Mouse (Mus musculus): ENCODE measurements around the gene Psmd11.
"Not testable (repeated sequence)": the region's sequence is repeated elsewhere in the genome, so short reads cannot be mapped to it uniquely, and the experiment has no call there.

Psmd11 gene

DNA sequence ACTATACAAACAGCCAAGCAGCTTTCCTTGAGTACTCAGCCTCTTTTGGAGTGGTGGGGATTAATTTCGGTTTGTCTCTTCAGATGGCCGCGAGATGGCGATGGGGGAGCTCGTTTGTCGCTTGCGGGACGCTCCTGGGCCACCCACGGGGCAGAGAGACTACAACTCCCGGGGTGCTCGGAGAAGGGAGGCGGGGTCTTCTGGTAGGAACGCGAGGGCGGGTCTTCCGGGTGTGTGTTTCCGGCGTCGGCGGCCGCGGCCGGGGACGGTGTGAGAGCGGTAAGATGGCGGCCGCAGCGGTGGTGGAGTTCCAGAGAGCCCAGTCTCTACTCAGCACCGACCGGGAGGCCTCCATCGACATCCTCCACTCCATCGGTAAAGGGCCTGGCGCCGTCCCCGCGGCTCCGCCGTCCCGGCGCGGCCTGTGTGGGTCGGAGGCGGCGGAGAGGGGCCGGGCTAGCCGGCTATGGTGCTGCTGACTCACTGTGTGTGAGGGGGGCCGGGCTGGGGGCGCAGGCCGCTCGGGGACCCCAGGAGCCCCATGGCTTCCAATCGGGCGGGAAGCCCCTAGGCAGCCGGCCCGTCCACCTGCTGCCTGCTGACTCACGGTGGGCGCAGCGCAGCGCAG, at the start of gene Psmd11:
Gene Psmd11 (plus strand): TSS at position 235 of the 628 bp plus-strand sequence.
- DNase-seq (ENCODE audit: low spot score in 2 of 2) = peak; percentile 96 to 98

DNA sequence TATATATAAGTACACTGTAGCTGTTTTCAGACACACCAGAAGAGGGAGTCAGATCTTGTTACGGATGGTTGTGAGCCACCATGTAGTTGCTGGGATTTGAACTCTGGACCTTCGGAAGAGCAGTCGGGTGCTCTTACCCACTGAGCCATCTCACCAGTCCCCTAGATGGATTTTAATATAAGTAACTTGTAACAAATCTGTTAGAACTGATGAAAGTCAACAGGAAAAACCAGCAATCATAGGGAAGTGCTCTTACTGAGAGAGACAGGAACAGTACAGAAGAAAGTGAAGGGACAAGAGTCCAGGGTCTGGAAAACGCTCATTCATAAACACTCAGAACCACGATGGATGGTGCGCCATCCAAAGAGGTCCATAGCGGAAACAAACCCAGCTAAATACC, 49.2 kb upstream of the Psmd11 start:
- DNase-seq (ENCODE audit: low spot score in 2 of 2) = not testable (repeated sequence)

DNA sequence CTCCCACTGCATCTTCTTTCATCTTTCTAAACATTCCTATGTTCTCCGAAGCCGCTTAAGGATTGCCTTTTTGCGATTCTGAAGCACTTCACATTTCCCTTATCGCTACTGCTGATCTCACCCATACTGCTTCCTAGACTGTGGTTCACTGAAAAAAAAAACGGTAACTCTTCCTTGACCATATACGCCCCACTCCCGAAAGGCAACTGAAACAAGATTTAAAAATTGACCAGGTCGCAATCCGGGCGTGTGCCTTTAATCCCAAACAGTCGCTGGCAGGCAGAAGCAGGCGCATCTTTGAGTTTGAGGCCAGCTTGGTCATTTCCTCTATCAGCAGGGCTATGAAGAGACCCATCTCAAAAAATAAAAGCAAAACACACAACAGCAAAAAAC, 45.8 kb upstream of the Psmd11 start:
- peak; percentile 20 to 39 for DNase-seq (ENCODE audit: low spot score in 2 of 2)

DNA sequence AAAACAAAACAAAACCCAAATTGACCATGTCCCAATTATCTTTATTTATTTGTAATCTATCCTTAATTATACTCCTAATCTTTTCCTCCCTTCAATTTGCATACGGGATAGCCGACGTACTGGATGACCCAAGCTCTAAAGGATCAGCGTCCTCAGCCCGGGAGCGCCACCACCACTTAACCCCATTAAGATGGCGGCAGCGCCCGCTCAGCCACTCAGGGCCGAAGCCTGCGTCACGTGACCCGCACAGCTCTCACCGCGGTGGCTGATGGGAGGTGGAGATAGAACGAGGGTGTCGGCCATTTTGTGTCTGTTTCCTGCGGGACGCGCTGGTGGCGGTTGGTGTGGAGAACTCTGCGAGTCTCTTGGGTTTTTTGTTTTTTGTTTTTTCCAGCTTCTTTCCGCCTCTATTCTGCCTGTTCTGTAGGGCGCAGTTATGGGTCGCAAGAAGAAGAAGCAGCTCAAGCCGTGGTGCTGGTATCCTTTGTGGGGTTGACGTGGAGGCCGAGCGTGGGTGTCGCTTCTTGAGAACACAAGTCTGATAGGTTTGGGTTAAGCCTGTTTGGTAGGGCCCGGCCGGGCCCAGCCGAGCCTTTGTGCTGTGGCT, 45.3 kb upstream of the Psmd11 start, which contains the start of gene Zfp207:
Gene Zfp207 (plus strand): TSS at position 261 of the 607 bp plus-strand sequence.
- DNase-seq (ENCODE audit: low spot score in 2 of 2) = peak; percentile 96 to 97

DNA sequence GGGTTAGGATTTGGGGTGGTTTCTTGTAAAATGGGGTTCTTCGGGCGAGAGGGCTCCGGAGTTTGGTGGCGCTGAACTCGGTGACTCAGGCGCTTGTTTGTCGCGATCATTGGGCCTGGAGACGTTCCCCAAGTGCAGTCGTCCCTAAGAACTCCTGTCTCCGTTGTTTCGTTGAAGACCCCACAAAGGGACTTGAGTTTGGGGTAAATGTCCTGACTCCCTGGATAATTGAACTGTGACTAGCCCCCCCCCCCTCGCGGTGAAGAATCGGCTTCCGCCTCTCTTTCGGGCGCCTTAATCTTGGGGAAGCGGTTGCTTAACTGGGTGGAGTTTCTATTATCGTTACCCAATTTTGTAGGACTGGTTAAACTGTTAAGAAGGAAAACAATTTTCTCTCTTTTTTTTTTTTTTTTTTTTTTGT, 44.8 kb upstream of the Psmd11 start:
- DNase-seq (ENCODE audit: low spot score in 2 of 2) = peak; percentile 44 to 68

DNA sequence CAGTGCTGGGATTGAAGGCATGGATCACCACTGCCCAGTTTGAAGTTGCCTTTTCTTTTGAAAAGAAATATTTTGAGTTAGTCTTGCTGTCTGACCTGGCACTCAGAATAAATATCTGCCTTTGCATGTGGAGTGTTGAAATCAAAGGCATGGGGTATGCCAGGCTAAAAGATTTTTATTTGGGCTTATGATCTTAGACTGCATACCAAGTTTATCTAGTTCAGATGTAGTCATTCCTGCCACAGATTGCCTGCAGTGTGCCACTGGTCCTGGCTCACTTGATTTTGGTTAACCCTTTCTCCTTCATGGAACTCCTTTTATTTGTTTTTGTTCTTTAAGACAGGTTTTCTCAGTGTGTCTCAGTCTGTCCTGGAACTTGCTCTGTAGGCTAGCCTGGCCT, 44.0 kb upstream of the Psmd11 start:
- DNase-seq (ENCODE audit: low spot score in 2 of 2) = no peak

DNA sequence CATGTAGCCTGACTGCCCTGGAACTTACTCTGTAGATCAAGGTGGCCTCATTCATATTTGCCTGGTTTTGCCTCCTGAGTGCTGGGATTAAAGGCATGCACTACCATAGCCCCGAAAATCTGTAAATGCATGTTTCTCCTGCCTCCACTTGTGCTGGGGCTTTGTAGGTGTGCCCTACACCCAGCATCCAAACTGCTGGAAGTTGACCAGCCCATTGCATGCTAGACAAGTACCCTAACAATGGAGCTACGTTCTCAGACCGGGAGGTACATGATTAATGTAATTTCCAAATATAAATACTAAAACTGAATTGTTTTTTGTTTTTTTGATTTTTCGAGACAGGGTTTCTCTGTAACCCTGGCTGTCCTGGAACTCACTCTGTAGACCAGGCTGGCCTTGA, 43.4 kb upstream of the Psmd11 start:
- no peak for DNase-seq (ENCODE audit: low spot score in 2 of 2)

DNA sequence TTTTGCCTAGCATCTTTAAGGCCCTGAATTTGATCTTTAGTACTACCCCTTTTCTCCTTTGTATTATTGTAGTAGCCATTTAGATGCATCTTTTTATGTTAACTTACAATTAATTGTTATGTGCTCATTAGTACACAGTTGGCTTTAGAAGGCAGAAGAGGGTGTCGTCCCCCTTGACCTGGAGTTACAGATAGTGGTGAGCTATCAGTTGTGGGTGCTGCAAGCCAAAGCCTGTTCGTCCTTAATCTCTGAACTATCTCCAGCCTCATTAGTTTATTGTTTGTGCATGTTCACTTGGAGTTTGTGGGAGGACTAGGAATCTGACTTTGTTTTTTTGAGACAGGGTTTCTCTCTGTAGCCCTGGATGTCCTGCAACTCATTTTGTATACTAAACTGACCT, 41.6 kb upstream of the Psmd11 start:
- no peak for DNase-seq (ENCODE audit: low spot score in 2 of 2)

DNA sequence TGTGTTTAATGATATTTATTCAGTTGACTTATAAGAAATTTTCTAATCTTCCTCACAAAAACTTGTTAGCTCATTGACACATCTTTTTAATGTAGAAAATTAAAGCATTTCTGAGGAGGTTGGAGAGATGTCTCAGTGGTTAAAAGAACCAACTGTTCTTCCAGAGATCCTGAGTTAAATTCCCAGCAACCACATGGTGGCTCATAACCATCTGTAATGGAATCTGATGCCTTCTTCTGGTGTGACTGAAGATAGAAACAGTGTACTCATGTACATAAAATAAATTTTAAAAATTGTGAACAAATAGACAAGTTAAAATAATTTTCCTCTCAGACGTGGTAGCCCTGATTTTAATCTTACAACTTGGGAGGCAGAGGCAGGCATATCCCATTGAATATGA, 38.5 kb upstream of the Psmd11 start:
- no peak for DNase-seq (ENCODE audit: low spot score in 2 of 2)

DNA sequence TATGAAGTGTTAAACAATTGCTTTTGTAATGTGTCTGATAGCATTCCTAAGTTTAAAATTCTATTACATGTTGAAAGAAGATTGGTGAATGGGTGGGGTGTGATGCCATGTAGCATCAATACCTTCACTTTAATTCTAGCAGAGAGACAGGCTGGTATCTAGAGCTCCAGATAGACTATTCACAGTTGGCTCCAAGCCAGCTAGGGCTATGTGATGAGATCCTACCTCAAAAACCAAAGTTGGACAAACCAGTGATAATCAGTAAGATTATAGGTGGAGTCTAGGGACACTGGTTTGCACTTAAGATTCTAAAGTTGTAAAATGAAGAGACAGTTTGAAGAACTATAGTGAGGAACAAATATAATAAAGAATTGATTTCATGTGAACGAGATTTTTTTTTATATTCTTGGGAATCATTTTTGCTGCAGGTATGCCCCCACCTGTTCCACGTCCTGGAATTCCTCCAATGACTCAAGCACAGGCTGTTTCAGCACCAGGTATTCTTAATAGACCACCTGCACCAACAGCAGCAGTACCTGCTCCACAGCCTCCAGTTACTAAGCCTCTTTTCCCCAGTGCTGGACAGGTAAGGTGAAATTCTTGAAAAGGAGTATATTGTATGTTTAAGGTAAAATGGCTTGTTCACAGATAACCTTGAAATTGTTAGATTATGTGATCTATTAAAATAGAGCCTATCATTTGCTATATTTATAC, 36.9 kb upstream of the Psmd11 start:
- DNase-seq (ENCODE audit: low spot score in 2 of 2) = no peak

DNA sequence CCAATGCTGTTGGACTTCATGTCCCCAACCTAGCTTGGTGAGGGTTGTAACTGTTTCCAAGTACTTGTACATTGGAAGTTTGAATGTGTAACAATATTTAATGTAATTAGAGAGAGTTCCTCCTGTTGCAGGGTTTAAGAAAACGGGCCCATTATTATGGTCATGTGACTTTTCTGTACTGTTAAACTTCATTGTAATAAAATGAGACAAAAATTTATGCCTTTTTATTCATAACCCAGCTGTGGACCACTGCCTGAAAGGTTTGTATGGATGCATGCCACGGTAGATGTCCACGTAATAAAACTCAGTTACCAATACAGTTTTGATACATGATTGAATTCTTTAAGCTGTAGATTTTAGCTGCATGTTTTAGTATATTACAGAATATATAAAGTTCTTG, 32.5 kb upstream of the Psmd11 start:
- DNase-seq (ENCODE audit: low spot score in 2 of 2) = no peak

DNA sequence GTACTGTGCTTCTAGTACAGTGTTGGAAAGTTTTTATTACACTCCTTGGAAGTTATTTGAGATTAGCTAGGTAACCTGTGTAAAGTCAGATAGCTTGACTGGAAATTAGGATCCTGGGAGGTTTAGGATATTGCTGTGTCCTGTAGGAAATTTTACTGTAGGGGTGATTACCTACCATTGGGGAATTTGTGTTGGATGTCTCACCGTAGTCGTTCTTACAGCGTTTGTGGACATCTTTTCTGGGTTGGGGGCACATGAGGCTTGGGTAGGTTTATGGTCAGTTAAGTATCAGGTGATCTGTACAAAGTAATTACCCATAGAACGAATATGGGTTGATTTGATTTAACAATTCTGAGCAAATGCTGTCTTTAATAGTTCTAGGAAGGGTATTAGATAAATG, 31.8 kb upstream of the Psmd11 start:
- no peak for DNase-seq (ENCODE audit: low spot score in 2 of 2)

DNA sequence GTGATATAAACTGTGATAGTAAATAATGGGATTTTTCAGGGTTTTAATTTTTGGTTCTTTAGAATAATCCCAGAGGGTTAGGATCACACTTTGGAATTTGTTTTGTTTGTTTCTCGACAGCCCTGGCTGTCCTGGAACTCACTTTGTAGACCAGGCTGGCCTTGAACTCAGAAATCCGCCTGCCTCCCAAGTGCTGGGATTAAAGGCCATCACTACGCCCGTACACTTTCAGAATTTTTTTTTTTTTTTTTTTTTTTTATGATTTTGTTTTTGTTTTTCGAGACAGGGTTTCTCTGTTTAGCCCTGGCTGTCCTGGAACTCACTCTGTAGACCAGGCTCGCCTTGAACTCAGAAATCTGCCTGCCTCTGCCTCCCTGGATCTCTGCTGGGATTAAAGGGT, 20.5 kb upstream of the Psmd11 start:
- not testable (repeated sequence) for DNase-seq (ENCODE audit: low spot score in 2 of 2)

DNA sequence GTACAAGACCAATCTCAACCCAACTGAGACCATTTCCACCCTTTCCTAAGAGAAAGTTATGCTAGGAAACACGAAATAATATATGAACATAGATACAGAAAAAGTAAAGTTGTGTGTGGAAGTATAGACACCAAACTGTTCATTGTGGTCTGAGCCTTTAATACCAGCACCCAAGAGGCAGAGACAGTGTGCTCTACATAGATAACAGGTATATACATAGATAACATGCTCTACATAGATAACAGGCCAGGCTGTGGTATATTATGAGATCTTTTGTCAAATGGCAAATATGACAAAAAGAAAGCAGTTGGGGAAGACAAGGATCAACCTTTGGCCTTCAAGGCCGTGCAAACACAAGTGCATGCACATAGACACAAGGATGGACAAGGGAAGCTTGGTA, 18.0 kb upstream of the Psmd11 start:
- DNase-seq (ENCODE audit: low spot score in 2 of 2) = no peak

DNA sequence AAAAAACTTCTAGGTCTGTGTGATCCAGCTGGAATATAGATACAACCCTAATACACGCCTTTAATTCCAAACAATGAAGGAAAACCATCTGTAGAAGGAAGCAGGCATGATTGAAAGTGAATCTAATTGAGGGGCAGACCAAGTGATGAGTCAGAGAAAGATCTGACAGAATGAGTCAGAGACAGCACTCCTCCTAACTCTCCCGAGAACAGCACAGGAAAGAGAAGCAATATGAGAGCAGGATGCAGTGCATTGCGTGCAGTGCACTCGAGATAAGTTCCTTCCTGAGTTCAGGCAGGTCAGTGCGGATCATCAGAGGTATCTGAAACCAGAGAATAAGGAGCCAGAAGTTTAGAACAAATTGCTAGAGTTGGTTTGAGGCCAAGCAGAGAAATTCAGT, 11.3 kb upstream of the Psmd11 start:
- no peak for DNase-seq (ENCODE audit: low spot score in 2 of 2)

DNA sequence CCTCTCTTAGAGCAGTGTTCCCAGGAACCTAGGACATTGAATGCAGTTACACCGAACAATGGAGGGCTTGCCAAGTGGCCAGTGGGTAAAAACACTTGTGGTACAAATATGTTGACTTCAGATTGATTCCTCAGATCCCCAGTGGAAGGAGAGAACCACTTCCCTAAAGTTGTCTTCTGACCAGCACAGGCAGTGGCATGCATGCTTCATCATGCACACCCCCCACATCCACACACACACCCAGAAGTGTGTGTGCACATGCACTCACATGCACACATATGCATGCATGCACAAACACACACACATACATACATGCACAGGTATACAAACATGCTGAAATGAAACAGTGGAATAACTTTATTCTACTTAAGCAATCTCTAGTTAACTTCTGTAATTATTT, 8.7 kb upstream of the Psmd11 start:
- no peak for DNase-seq (ENCODE audit: low spot score in 2 of 2)

DNA sequence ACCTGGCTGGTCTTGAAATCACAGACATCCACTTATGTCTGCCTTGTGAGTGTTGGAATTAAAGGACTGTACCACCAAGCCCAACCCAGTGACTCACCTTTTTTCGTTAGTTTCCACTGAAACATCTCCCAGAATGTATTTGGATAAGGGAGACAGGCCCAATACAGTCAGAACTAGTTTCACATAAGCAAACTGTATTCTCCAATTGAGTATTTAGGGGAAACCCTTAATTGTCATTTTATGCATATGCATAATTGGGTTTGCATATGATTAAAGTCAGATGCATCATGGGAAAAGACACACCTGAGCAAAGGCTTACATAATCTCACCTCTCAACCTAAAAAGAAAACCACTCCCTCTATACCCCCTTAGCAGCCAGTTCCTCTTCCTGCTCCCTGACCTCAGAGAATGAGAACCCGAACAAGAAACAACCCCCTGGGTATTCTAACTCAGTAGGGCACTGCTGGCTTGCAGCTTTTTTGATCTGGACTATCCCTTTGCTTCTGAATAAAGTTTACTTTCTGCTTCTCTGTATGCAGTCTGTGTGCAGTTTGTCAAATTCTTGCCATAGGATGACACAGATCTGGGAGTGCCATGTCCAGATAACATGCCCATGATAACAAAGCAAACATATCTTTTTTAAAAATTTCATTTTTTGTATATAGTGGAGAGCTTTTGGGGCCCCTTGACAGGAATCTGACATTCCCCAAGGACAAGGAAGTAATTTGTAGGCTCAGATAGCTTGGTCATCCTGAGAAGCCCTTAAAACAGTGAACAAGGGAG, 8.0 kb upstream of the Psmd11 start:
- DNase-seq (ENCODE audit: low spot score in 2 of 2) = no peak

DNA sequence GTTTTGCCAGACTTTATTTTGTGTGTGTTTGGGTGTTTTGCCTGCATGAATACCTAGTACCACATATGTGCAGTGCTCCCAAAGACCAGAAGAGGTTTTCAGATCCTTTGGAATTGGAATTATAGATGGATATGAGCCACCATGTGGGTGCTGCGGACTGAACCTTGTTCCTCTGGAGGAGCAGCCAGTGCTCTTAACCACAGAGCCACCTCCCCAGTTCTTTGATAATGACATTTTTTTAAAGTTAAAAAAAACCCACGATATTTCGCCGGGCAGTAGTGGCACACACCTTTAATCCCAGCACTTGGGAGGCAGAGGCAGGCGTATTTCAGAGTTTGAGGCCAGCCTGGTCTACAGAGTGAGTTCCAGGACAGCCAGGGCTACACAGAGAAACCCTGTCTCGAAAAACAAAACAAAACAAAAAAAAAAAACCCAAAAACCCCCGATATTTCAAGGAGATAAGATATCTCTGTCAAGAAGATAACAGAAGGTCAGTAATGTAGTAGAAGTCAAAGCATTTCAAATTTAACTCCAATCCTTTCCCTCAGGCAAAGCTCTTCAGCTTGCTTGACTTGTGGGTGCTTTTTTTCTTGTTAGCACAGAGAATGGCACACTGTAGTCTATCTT, 6.9 kb upstream of the Psmd11 start:
- no peak for DNase-seq (ENCODE audit: low spot score in 2 of 2)

DNA sequence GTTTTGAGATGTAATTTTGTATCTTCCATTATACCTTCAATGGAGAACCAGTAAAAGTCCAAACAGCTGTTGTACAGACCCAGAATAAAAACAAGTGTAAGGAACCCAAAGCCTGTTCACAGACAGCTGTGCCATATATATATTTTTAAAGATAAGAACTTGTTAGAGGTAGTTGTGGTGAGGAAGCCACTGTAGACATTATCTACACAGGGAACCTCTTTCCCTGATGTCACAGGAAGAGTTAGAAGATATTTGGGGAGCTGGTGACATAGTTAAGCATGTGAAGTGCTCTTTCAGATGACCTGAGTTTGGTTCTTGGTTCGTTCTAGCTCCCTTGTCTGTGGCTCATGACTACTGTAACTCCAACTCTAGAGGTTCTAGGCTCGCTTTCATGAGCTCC, 3.7 kb upstream of the Psmd11 start:
- DNase-seq (ENCODE audit: low spot score in 2 of 2) = no peak

DNA sequence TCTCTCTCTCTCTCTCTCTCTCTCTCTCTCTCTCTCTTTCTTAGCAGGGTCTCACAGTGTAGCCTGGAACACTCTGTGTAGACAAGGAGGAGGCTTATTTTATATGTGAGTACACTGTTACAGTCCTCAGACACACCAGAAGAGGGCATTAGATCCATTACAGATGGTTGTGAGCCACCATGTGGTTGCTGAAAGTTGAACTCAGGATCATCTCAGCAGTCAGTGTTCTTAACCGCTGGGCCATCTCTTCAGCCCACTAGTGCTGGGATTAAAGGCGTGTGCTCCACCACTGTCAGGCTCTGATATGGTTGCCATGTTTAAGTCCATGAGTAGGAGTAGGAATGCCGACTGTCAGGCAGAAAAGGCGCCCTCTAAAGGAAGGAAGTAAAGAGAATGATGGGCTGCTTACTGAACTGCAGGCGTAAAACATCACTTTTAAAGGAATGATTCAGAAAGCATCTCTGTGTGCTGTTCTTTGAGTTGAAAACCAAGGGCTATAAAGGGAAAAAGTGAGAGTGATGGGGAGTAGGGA, 3.1 kb upstream of the Psmd11 start:
- DNase-seq (ENCODE audit: low spot score in 2 of 2) = no peak

DNA sequence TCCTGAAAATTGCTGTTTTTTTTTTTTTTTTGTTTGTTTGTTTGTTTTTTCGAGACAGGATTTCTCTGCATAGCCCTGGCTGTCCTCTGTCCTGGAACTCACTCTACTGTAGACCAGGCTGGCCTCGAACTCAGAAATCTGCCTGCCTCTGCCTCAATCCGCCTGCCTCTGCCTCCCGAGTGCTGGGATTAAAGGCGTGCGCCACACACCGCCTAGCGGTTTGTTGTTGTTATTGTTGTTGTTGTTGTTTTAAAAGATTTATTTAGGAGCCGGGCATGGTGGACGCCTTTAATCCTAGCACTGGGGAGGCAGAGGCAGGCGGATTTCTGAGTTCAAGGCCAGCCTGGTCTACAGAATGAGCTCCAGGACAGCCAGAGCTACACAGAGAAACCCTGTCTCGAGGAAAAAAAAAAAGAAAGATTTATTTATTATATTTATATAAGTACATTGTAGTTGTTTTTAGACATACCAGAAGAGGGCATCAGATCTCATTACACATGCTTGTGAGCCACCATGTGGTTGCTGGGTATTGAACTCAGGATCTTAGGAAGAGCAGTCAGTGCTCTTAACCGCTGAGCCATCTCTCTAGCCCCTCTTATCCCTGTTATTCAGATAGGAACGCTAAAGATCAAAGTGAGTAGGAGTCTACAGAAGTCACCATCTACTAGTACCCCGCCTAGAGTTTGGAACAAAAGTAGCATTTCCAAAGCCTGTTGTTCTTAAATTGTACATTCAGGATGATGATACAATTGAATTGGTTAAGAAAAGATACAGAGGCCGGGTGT, 2.2 kb upstream of the Psmd11 start:
- DNase-seq (ENCODE audit: low spot score in 2 of 2) = not testable (repeated sequence)
